Mouse (Mus musculus) small intestine, adult 2 months (tissue): Measurements from ENCODE around the gene A4galt.

ENCODE experiments used
- CTCF ChIP-seq: fragments of 200-500 bp; IDR thresholded peaks from 2 replicates; pipeline ENCODE4 v1.5.1; 2012; ENCODE audit warnings: low read depth, mild to moderate bottlenecking, control low read depth, inconsistent platforms, low read length, moderate library complexity, mixed read lengths; ENCODE audit not compliant: insufficient replicate concordance, insufficient read length; ENCODE audit errors: extremely low read depth
- POLR2A ChIP-seq: fragments of 200-500 bp; IDR thresholded peaks from 2 replicates; pipeline ENCODE4 v1.6.1; 2012; ENCODE audit warnings: low read depth, mild to moderate bottlenecking, control low read depth, inconsistent platforms, low read length, moderate library complexity

DNA sequence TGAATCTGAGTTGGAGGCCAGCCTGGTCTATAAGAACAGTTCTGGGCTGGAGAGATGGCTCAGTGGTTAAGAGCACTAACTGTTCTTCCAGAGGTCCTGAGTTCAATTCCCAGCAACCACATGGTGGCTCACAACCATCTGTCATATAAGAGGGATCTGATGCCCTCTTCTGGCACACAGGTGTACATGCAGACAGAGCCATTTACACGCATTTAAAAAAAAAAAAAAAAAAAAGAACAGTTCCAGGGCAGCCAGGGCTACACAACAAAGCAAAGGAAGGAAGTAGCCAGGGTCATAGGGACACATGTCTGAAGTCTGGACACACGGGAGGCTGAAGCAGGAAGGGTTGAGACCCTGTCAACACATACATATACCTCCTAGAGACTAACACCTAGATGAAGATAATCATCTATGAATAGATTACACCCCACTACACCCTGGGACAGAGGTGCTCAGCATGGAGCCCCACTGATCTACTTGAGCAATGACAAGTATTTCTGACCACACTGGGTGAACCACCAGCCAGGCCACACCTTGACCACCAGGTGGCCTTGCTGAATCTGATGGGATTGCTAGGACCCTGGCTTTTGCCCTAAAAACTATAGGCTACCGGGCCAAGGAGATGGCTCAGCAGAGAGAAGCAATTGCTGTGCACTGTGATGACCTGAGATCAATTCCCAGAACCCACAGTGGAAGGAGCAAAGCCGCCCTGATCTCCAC is 9.5 kb downstream of the A4galt start:
- no peak for TF ChIP-seq CTCF
- TF ChIP-seq POLR2A, result no peak
